Mouse (Mus musculus): ENCODE data around the gene Cpa4. TPM values are rescaled to one million over a fixed set of nuclear protein-coding genes. Genes with fewer than 3 reads are reported as not detected.

Gene Cpa4
- polyA plus RNA-seq, 1 experiment from 2014 or later: 0.05 TPM

DNA sequence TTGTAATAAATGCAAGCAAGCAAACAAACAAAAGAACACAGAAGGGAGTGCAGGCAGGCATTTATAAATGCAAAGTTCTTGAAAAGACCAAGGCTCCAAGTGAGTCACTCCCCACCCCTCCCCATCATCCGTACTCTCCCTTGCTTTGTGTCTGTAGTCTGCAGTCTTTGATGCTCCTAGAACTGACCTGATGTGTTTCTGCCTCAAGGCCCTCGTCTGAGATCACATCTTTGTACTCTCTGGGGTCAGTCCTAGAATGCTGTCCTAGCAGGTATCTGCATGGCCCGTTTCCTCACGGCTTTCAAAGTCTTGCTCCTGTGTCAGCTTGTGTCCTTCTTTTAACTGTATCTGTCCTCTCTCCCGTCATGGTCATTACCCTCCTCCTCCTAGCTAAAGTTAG lies 51.4 kb downstream of the Cpa4 start:
- Histone ChIP-seq H3K4me1 (replicated peaks; ENCODE audit: insufficient read depth, low read length) (peaks cover 20% of the 10 kb centered on the region), H3K9me3 (replicated peaks; ENCODE audit: low read length) (no peaks in the 10 kb centered on the region), H3K27ac (no peak overlapping the region), H3K9ac (ENCODE audit: low read depth, low read length) (no peak overlapping the region), H3K4me3 (replicated peaks; ENCODE audit: low read depth, low read length) (no peak overlapping the region), H3K27me3 (ENCODE audit: insufficient read depth, low read length) (no peaks in the 10 kb centered on the region), H3K4me2 (ENCODE audit: low read length) (no peak overlapping the region), H3K36me3 (ENCODE audit: insufficient read depth, low read length) (no peaks in the 10 kb centered on the region)
- ATAC-seq (replicated peaks; ENCODE audit: low FRiP score, low read depth) (no peak), DNase-seq (ENCODE audit: low spot score) (no peak)
- 80% methylated on average over 5 of the region's 5 CpGs for WGBS
- TF ChIP-seq CTCF (IDR thresholded peaks at IDR 0.05; ENCODE audit: low read depth): no peak

GRCm38 (mm10) chr6:30620591-30620990 lies 52.4 kb downstream of the Cpa4 start:
- DNase-seq (ENCODE audit: low spot score): no peak
- Histone ChIP-seq H3K9me3 (replicated peaks; ENCODE audit: low read length) (no peaks in the 10 kb centered on the region), H3K4me1 (replicated peaks; ENCODE audit: insufficient read depth, low read length) (peaks cover 20% of the 10 kb centered on the region), H3K4me2 (ENCODE audit: low read length) (no peak overlapping the region), H3K4me3 (replicated peaks; ENCODE audit: low read depth, low read length) (no peak overlapping the region), H3K9ac (ENCODE audit: low read depth, low read length) (no peak overlapping the region), H3K36me3 (ENCODE audit: insufficient read depth, low read length) (no peaks in the 10 kb centered on the region), H3K27ac (no peak overlapping the region), H3K27me3 (ENCODE audit: insufficient read depth, low read length) (no peaks in the 10 kb centered on the region)
- no peak for ATAC-seq (replicated peaks; ENCODE audit: low FRiP score, low read depth)
- 76% methylated on average over 4 of the region's 4 CpGs for WGBS
- no peak for TF ChIP-seq CTCF (IDR thresholded peaks at IDR 0.05; ENCODE audit: low read depth)

DNA sequence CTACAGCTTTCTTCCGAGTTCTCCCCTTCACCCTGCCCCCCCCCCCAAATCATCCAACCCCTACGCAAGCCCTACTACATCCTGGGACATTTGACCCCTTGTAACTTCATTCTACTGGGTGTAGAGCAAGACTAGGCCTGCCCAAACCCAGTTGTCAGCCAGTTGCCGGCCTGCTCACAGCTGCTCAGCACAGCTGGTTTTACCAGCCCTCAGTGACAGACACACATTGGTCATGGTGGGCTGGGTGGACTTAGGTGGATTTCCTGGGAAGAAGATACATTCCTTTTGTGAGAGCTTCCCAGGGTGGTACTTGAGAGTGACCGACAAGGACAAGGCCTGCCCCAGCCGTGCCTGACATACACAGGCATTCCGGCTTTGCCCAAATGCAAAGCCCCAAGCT lies 52.8 kb downstream of the Cpa4 start:
- ATAC-seq (replicated peaks; ENCODE audit: low FRiP score, low read depth) (no peak), DNase-seq (ENCODE audit: low spot score) (no peak)
- no peak overlapping the region for H3K9ac ChIP-seq (ENCODE audit: low read depth, low read length)
- no peaks in the 10 kb centered on the region for H3K9me3 ChIP-seq (replicated peaks; ENCODE audit: low read length)
- H3K4me3 ChIP-seq (replicated peaks; ENCODE audit: low read depth, low read length): no peak overlapping the region
- peaks cover 20% of the 10 kb centered on the region for H3K4me1 ChIP-seq (replicated peaks; ENCODE audit: insufficient read depth, low read length)
- no peak overlapping the region for H3K27ac ChIP-seq
- TF ChIP-seq CTCF (IDR thresholded peaks at IDR 0.05; ENCODE audit: low read depth): no peak
- no peak overlapping the region for H3K4me2 ChIP-seq (ENCODE audit: low read length)
- H3K27me3 ChIP-seq (ENCODE audit: insufficient read depth, low read length): no peaks in the 10 kb centered on the region
- no peaks in the 10 kb centered on the region for H3K36me3 ChIP-seq (ENCODE audit: insufficient read depth, low read length)
- 85% methylated on average over 6 of the region's 6 CpGs for WGBS

DNA sequence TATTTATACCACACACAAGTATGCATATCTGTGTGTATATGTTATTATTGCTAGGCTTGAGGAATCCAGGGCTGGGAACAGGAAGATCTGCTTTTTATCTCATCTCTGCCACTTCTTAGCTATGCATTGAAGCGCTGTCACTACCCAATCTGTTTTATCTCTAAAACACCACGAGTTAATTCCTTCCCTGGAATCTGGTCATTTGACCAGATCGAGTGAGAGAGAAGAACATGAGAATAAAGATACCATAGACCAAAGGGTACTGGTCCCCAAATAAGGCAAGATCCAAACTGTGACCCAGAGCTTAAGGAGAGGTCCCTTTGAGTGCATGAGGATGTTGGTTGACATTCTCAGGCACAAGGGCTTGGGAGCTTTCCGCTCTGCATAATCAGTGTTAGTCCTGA lies 53.8 kb downstream of the Cpa4 start:
- no peak for ATAC-seq (replicated peaks; ENCODE audit: low FRiP score, low read depth)
- H3K9me3 ChIP-seq (replicated peaks; ENCODE audit: low read length): no peaks in the 10 kb centered on the region
- no peaks in the 10 kb centered on the region for H3K27me3 ChIP-seq (ENCODE audit: insufficient read depth, low read length)
- H3K9ac ChIP-seq (ENCODE audit: low read depth, low read length): no peak overlapping the region
- no peaks in the 10 kb centered on the region for H3K36me3 ChIP-seq (ENCODE audit: insufficient read depth, low read length)
- H3K4me1 ChIP-seq (replicated peaks; ENCODE audit: insufficient read depth, low read length): peaks cover 11% of the 10 kb centered on the region; the same call in 1 of the 2 replicates
- H3K4me3 ChIP-seq (replicated peaks; ENCODE audit: low read depth, low read length): no peak overlapping the region
- DNase-seq (ENCODE audit: low spot score): no peak
- no peak overlapping the region for H3K4me2 ChIP-seq (ENCODE audit: low read length)
- no peak for TF ChIP-seq CTCF (IDR thresholded peaks at IDR 0.05; ENCODE audit: low read depth)
- no peak overlapping the region for H3K27ac ChIP-seq
- 61% methylated on average over 4 of the region's 4 CpGs for WGBS

DNA sequence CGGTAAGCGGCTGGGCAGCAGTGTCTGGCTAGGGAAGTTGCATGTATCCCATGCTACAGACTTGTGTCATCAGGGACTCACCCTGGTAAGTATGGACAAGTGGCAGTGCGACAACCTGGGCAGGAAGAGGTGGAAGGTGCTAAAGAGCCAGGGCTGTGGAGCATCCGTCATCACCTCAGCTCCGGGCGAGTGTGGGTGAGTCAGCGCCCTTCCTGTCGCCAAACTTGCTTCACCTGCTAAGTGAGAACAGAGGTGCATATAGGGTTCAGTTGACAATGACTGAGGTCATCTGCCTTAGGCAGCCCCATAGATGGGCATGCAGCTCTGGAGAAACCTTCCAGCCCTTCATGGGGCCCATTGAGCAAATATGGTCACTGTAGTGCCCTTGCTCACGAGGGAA lies 56.6 kb downstream of the Cpa4 start:
- no peaks in the 10 kb centered on the region for H3K9me3 ChIP-seq (replicated peaks; ENCODE audit: low read length)
- no peak for TF ChIP-seq CTCF (IDR thresholded peaks at IDR 0.05; ENCODE audit: low read depth)
- no peaks in the 10 kb centered on the region for H3K27me3 ChIP-seq (ENCODE audit: insufficient read depth, low read length)
- H3K4me3 ChIP-seq (replicated peaks; ENCODE audit: low read depth, low read length): no peak overlapping the region
- no peak for DNase-seq (ENCODE audit: low spot score)
- H3K36me3 ChIP-seq (ENCODE audit: insufficient read depth, low read length): no peaks in the 10 kb centered on the region
- H3K4me2 ChIP-seq (ENCODE audit: low read length): no peak overlapping the region
- H3K4me1 ChIP-seq (replicated peaks; ENCODE audit: insufficient read depth, low read length): no peaks in the 10 kb centered on the region
- H3K9ac ChIP-seq (ENCODE audit: low read depth, low read length): no peak overlapping the region
- ATAC-seq (replicated peaks; ENCODE audit: low FRiP score, low read depth): no peak
- no peak overlapping the region for H3K27ac ChIP-seq
- WGBS: 93% methylated on average over 9 of the region's 9 CpGs

GRCm38 (mm10) chr6:30628152-30628551 lies 60.0 kb downstream of the Cpa4 start:
- TF ChIP-seq CTCF (IDR thresholded peaks at IDR 0.05; ENCODE audit: low read depth): no peak
- no peaks in the 10 kb centered on the region for H3K9me3 ChIP-seq (replicated peaks; ENCODE audit: low read length)
- H3K36me3 ChIP-seq (ENCODE audit: insufficient read depth, low read length): no peaks in the 10 kb centered on the region
- no peak overlapping the region for H3K9ac ChIP-seq (ENCODE audit: low read depth, low read length)
- no peaks in the 10 kb centered on the region for H3K27me3 ChIP-seq (ENCODE audit: insufficient read depth, low read length)
- WGBS: 34% methylated on average over 6 of the region's 6 CpGs
- no peak overlapping the region for H3K4me3 ChIP-seq (replicated peaks; ENCODE audit: low read depth, low read length)
- H3K4me1 ChIP-seq (replicated peaks; ENCODE audit: insufficient read depth, low read length): no peaks in the 10 kb centered on the region
- no peak overlapping the region for H3K27ac ChIP-seq
- DNase-seq (ENCODE audit: low spot score): no peak
- no peak overlapping the region for H3K4me2 ChIP-seq (ENCODE audit: low read length)
- ATAC-seq (replicated peaks; ENCODE audit: low FRiP score, low read depth): no peak

DNA sequence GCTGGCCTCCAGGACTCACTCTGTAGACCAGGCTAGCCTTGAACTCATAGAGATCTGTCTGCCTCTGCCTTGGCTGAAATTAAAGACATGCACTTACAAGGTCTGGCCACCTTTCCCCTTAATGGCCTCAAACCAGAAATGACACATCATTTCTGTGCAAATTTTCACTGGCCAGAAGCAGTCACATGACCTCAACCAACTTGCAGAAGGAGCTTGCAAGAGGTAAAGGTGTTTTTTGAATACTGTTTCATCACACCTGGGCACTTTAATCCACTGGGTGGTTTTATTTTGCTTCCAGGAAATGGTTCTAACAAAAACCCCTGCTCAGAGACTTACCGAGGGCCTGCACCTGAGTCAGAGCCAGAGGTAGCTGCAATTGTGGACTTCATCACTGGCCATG lies 61.8 kb downstream of the Cpa4 start:
- Histone ChIP-seq H3K9me3 (replicated peaks; ENCODE audit: low read length) (no peaks in the 10 kb centered on the region), H3K4me2 (ENCODE audit: low read length) (no peak overlapping the region), H3K4me3 (replicated peaks; ENCODE audit: low read depth, low read length) (no peak overlapping the region), H3K27ac (no peak overlapping the region), H3K36me3 (ENCODE audit: insufficient read depth, low read length) (no peaks in the 10 kb centered on the region), H3K9ac (ENCODE audit: low read depth, low read length) (no peak overlapping the region), H3K27me3 (ENCODE audit: insufficient read depth, low read length) (no peaks in the 10 kb centered on the region), H3K4me1 (replicated peaks; ENCODE audit: insufficient read depth, low read length) (no peaks in the 10 kb centered on the region)
- no peak for DNase-seq (ENCODE audit: low spot score)
- ATAC-seq (replicated peaks; ENCODE audit: low FRiP score, low read depth): no peak
- WGBS: 90% methylated on average over 1 of the region's 1 CpGs
- no peak for TF ChIP-seq CTCF (IDR thresholded peaks at IDR 0.05; ENCODE audit: low read depth)

Data from kidney, postnatal 0 days (tissue).